Mouse (Mus musculus) brain, embryonic 14.5 days (tissue): Measurements from ENCODE around the gene Rdh12.

Experiments
- CTCF ChIP-seq: fragments of 200-500 bp; IDR thresholded peaks from 2 replicates; pipeline ENCODE4 v1.5.1; 2012; ENCODE audit warnings: inconsistent platforms, mild to moderate bottlenecking, moderate library complexity, borderline replicate concordance; ENCODE audit not compliant: insufficient read depth, insufficient read length; ENCODE audit errors: extremely low read depth
- POLR2A ChIP-seq: fragments of 200-500 bp; IDR thresholded peaks from 2 replicates; pipeline ENCODE4 v1.6.1; 2012; ENCODE audit warnings: mild to moderate bottlenecking, inconsistent platforms, borderline replicate concordance; ENCODE audit not compliant: poor library complexity, insufficient read depth, insufficient read length, severe bottlenecking; ENCODE audit errors: extremely low read depth

GRCm38 (mm10) chr12:79170421-79170820 lies 38.3 kb upstream of the Rdh12 start:
- TF ChIP-seq CTCF (no peak), POLR2A (no peak)
